Mouse (Mus musculus) layer of hippocampus, postnatal 25 days (tissue): ENCODE data around the gene Ubash3b. TPM values are rescaled to one million over a fixed set of nuclear protein-coding genes. Genes with fewer than 3 reads are reported as not detected.

ENCODE experiments used
- DNase-seq, 2 experiments: peaks; one replicate each; pipeline ENCODE4 v3.0.0; 2022; ENCODE audit warnings: mixed read lengths in 2 of 2, low spot score in 1 of 2; ENCODE audit errors: extremely low spot score in 1 of 2
- total RNA-seq, 2 experiments: library from RNA; stranded (reverse); gene quantifications; 2 replicates each; pipeline ENCODE4 v1.2.3; 2021

Gene Ubash3b
- total RNA-seq, 2 experiments from 2014 or later, result 25.3 to 27.6 TPM

GRCm38 (mm10) chr9:41014512-41014911 lies 147.0 kb downstream of the Ubash3b start:
- no peak for DNase-seq

GRCm38 (mm10) chr9:41012456-41012855 lies 149.0 kb downstream of the Ubash3b start:
- DNase-seq, result no peak

- no peak for DNase-seq
Observed at GRCm38 (mm10) chr9:41011512-41012436, 149.7 kb downstream of the Ubash3b start.

GRCm38 (mm10) chr9:41007785-41008184 lies 153.7 kb downstream of the Ubash3b start:
- DNase-seq, result no peak

- no peak for DNase-seq
Observed at GRCm38 (mm10) chr9:41004415-41004814, 157.1 kb downstream of the Ubash3b start, which contains the start of gene Crtam. Gene Crtam, minus strand, starts transcription at chr9:41004628.

- DNase-seq, result no peak
Observed at GRCm38 (mm10) chr9:40997116-40997779, 164.2 kb downstream of the Ubash3b start.

GRCm38 (mm10) chr9:40994075-40994474 lies 167.4 kb downstream of the Ubash3b start:
- DNase-seq, result no peak

GRCm38 (mm10) chr9:40991511-40991910 lies 170.0 kb downstream of the Ubash3b start:
- no peak for DNase-seq

GRCm38 (mm10) chr9:40989940-40990588 lies 171.4 kb downstream of the Ubash3b start:
- peak; percentile 36 to 75 for DNase-seq

- DNase-seq, result no peak
Observed at GRCm38 (mm10) chr9:40984313-40984712, 177.2 kb downstream of the Ubash3b start.

- DNase-seq, result no peak
Observed at GRCm38 (mm10) chr9:40983758-40984157, 177.7 kb downstream of the Ubash3b start.

GRCm38 (mm10) chr9:40982480-40982879 lies 179.0 kb downstream of the Ubash3b start:
- DNase-seq, result peak in 1 of 2 experiments; percentile 48

GRCm38 (mm10) chr9:40974042-40974801 lies 187.3 kb downstream of the Ubash3b start:
- no peak for DNase-seq

- no peak for DNase-seq
Observed at GRCm38 (mm10) chr9:40964418-40964714, 197.1 kb downstream of the Ubash3b start.

- no peak for DNase-seq
Observed at GRCm38 (mm10) chr9:40963586-40964417, 197.7 kb downstream of the Ubash3b start, which contains the start of gene Jhy. Gene Jhy, minus strand, starts transcription at chr9:40964118.

GRCm38 (mm10) chr9:40961401-40961800 lies 200.1 kb downstream of the Ubash3b start:
- DNase-seq, result no peak
